Mouse (Mus musculus): ENCODE measurements around the gene Klrb1c.
A peak's percentile ranks its signal among the peaks of the same experiment; 100 is the strongest.
"Not testable (repeated sequence)": the region's sequence is repeated elsewhere in the genome, so short reads cannot be mapped to it uniquely, and the experiment has no call there.

The Klrb1c gene

GRCm38 (mm10) chr6:128797936-128798771, 9.1 kb upstream of the Klrb1c start:
- DNase-seq (ENCODE audit: low read depth, low spot score), result peak; percentile 25

- no peak for DNase-seq (ENCODE audit: low read depth, low spot score)
Observed at GRCm38 (mm10) chr6:128797185-128797905, 8.3 kb upstream of the Klrb1c start.

DNA sequence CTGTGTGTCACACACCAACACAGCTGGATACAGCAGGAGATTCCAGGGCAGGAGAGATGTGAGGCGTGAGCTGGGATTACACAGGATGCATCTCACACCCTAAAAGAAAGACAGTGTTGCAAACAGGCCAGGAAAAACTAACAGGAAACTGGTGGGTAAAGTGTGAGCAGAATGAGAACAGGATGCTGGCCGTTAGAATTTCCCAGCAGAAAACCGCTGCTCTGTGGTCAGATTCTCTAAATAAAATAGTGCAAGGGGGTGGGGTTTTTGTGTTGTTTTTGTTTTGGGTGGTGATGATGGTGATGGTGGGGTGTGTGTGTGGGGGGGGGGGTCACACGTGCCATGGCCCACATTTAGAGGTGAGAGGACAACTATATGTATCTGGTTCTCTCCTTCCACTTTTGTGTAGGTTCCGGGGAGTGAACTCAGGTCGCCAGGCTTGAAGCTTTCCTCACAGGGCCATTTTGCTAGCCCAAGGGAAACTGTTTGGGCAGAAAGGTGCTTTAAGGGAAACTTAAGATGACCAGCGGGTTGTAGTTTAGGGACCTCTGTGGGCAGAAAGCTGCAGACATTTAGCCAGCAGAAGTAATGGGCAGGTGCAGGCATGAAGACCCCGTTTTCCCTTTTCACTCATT, 7.4 kb upstream of the Klrb1c start:
- DNase-seq (ENCODE audit: low read depth, low spot score), result no peak

GRCm38 (mm10) chr6:128793734-128794133, 4.7 kb upstream of the Klrb1c start:
- DNase-seq (ENCODE audit: low read depth, low spot score), result no peak

GRCm38 (mm10) chr6:128790491-128790994, 1.5 kb upstream of the Klrb1c start:
- not testable (repeated sequence) for DNase-seq (ENCODE audit: low read depth, low spot score)

- DNase-seq (ENCODE audit: low read depth, low spot score), result no peak
Observed at GRCm38 (mm10) chr6:128788517-128788916, 498 bp downstream of the Klrb1c start.

DNA sequence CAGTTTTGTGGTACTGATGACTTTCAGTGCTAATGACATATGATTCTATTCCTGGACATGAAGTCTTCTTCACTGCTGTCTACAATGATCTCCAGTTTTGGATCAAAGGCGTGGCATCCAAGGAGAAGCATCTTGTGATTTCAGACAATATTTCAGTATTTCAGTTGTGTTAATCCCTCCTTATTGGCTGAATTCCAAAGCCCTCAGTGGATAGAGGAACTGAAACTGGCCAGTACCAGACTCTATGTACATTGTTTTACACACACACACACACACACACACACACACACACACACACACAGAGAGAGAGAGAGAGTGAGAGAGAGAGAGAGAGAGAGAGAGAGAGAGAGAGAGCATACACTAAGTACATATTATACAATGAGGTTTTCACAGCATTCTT, 2.6 kb downstream of the Klrb1c start:
- peak; percentile 27 for DNase-seq (ENCODE audit: low read depth, low spot score)

DNA sequence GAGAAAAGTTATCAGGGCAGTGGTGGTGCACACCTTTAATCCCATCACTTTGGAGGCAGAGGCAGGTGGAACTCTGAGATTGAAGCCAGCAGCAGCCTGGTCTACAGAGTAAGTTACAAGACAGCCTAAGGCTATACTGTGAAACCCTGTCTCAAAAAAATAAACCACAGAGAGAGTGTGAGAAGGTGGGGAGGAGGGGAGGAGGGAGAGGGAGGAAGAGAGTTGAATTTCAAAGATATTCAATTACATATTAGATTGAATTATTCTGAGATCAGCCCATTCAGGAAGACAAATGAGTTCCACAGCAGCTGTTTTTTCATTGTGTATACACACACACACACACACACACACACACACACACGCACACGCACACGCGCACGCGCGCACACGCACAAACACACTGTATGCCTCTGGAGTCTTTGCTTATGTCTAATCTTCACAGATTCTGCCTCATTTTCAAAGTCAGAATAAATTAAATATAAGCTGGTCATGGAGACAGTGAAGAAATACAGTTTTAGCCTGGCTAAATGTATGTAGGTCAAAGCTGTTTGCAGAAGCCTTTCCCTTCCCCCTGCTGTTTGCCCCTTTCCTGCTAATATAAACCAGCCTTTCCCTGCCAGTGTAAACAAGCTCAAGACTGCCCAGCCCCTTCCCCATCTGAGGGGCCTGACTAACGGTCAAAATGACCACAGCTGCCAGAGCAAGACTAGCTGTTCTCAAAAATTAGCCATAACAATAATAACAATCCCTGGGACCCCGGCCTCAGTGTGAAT, 19.3 kb downstream of the Klrb1c start:
- no peak for DNase-seq (ENCODE audit: low read depth, low spot score)

- no peak for DNase-seq (ENCODE audit: low read depth, low spot score)
Observed at GRCm38 (mm10) chr6:128768047-128768446, 21.0 kb downstream of the Klrb1c start.

GRCm38 (mm10) chr6:128766486-128767254, 22.3 kb downstream of the Klrb1c start:
- peak; percentile 29 for DNase-seq (ENCODE audit: low read depth, low spot score)

GRCm38 (mm10) chr6:128765211-128765610, 23.8 kb downstream of the Klrb1c start:
- DNase-seq (ENCODE audit: low read depth, low spot score), result no peak

GRCm38 (mm10) chr6:128764598-128764997, 24.4 kb downstream of the Klrb1c start:
- DNase-seq (ENCODE audit: low read depth, low spot score), result no peak

GRCm38 (mm10) chr6:128763736-128764523, 25.1 kb downstream of the Klrb1c start:
- peak; percentile 98 for DNase-seq (ENCODE audit: low read depth, low spot score)

DNA sequence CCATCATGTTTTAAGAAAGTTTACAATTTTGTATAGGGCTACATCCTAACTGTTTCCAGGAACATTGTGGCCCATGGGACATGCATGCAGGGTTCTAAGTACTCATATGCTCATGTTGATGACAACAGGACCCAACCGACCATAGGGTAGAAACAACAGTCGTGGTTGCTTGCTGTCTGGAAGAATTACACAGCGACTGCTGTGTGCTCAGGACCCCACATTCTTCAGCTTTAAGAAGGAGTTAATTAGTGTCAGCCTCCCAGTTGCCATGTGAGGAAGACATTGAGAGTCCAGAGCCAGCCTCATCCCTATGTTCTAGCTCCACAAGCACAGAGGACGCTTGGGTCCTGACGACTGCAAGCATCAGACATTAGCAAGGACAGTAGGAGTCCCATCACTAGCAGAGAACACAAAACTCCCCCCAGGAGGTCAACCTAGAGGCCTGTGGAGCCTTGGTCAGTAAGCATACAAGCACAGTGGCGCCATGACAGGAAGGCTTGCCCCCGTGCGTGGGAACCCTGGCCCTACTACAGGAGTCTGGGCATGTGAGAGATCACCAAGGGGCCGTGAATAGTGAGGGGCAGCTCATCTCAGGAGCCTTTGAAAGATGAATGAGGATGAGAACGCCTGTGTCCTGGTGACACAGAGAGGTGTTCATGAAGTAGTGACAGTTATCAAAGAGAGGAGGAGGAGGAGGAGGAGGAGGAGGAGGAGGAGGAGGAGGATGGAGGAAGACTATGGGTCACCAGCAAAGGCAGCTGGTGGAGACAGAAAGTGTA, 25.9 kb downstream of the Klrb1c start:
- DNase-seq (ENCODE audit: low read depth, low spot score), result not testable (repeated sequence)

DNA sequence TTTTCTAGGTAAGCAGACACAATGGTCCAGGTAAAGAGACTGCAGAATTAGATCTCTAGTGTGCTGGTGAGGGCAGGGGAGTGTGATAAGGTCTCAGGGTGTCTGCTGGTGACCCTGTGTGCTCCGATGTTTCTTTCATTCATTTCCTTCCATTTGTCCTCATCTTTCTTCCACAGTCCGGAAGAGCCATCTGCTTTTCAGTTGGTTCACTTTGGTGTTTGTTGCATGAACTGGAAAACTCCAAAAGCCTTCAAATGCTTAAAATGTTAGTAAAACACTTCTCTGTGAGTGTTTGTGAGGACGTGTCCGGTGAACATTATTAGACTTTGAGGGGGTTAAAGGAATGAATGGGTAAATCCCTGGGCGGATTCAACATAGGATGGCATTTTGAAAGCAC, 27.9 kb downstream of the Klrb1c start:
- no peak for DNase-seq (ENCODE audit: low read depth, low spot score)

- DNase-seq (ENCODE audit: low read depth, low spot score), result peak; percentile 88
Observed at GRCm38 (mm10) chr6:128760416-128761143, 28.4 kb downstream of the Klrb1c start.

- DNase-seq (ENCODE audit: low read depth, low spot score), result peak; percentile 85
Observed at GRCm38 (mm10) chr6:128760016-128760415, 29.0 kb downstream of the Klrb1c start.

DNA sequence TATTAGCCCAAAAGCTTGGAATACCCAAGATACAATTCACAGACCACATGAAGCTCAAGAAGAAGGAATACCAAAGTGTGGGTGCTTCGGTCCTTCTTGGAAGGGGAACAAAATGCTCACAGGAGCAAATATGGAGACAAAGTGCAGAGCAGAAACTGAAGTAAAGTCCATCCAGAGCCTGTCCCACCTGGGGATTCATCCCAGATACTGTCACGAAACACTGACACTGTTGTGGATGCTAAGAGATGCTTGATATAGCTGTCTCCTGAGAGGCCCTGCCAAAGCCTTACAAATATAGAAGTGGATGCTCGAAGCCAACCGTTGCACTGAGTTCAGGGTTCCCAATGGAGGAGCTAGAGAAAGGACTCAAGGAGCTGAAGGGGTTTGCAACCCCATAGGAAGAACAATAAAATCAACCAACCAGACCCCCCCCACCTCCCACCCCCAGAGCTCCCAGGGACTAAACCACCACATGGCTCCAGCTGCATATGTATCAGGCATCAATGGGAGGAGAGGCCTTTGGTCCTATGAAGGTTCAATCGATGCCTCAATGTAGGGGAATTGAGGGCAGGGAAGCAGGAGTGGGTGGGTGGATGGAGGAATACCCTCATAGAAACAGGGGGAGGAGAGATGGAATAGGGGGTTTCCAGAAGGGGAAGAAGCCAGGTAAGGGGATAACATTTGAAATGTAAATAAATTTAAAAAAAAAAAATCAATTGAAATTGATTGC, 29.6 kb downstream of the Klrb1c start:
- DNase-seq (ENCODE audit: low read depth, low spot score), result no peak
